Mouse (Mus musculus): ENCODE data around the gene Myo5c. TPM values are rescaled to one million over a fixed set of nuclear protein-coding genes. Genes with fewer than 3 reads are reported as not detected.

Myo5c gene
- polyA plus RNA-seq, 1 experiment from 2014 or later: 0.54 TPM

GRCm38 (mm10) chr9:75353094-75353493 lies 121.3 kb downstream of the Myo5c start:
- no peaks in the 10 kb centered on the region for H3K4me1 ChIP-seq (replicated peaks; ENCODE audit: control insufficient read depth, insufficient read depth, low read length)
- DNase-seq (ENCODE audit: low spot score) (no peak), ATAC-seq (ENCODE audit: low FRiP score) (no peak)
- no peak overlapping the region for H3K4me3 ChIP-seq (replicated peaks; ENCODE audit: low read length)
- H3K4me2 ChIP-seq (replicated peaks): no peak overlapping the region
- H3K27ac ChIP-seq: no peak overlapping the region
- 76% methylated on average over 8 of the region's 8 CpGs for WGBS
- no peaks in the 10 kb centered on the region for H3K27me3 ChIP-seq (ENCODE audit: control insufficient read depth, insufficient read depth, low read length)
- H3K9ac ChIP-seq: no peak overlapping the region
- no peaks in the 10 kb centered on the region for H3K9me3 ChIP-seq (ENCODE audit: control insufficient read depth, low read length)
- no peaks in the 10 kb centered on the region for H3K36me3 ChIP-seq (replicated peaks; ENCODE audit: control insufficient read depth, insufficient read depth)

Other genes starting within 250 kb of the Myo5c start
- 229 and 231 TPM in 2 replicates for gene Arpp19, start 194.4 kb upstream of the Myo5c start, polyA plus RNA-seq (2014; fragmentation: Nextera tagmentation; extraction: Ambion mirVana)
- gene Myo5a, start 161.0 kb upstream of the Myo5c start, polyA plus RNA-seq (2014; fragmentation: Nextera tagmentation; extraction: Ambion mirVana): 58.1 and 61.5 TPM in 2 replicates
- 89.7 and 94.9 TPM in 2 replicates for gene Gnb5, start 74.3 kb downstream of the Myo5c start, polyA plus RNA-seq (2014; fragmentation: Nextera tagmentation; extraction: Ambion mirVana)
- gene Bcl2l10, start 115.7 kb downstream of the Myo5c start, polyA plus RNA-seq (2014; fragmentation: Nextera tagmentation; extraction: Ambion mirVana): not detected in 2 replicates
- gene Mapk6, start 178.0 kb downstream of the Myo5c start, polyA plus RNA-seq (2014; fragmentation: Nextera tagmentation; extraction: Ambion mirVana): 185 and 192 TPM in 2 replicates
- gene Leo1, start 209.5 kb downstream of the Myo5c start, polyA plus RNA-seq (2014; fragmentation: Nextera tagmentation; extraction: Ambion mirVana): 36.1 and 36.9 TPM in 2 replicates

Measured in hindbrain, embryonic 14.5 days (tissue).